Mouse (Mus musculus): ENCODE results near the gene Abr.

- TF ChIP-seq CTCF (IDR thresholded peaks at IDR 0.05; ENCODE audit: low read depth, low read length), result no peak
- no peak for TF ChIP-seq POLR2A (IDR thresholded peaks at IDR 0.05; ENCODE audit: insufficient read depth, low read length)
- TF ChIP-seq EP300 (IDR thresholded peaks at IDR 0.05; ENCODE audit: insufficient read depth, low read depth, low read length), result no peak
These were observed 37.2 kb upstream of the Abr start for GRCm38 (mm10) chr11:76659138-76659930.
